Mouse (Mus musculus): ENCODE results near the gene Arhgef10l.

- no peak for TF ChIP-seq CTCF (IDR thresholded peaks at IDR 0.05; ENCODE audit: low read depth)
- no peak for TF ChIP-seq EP300 (IDR thresholded peaks at IDR 0.05; ENCODE audit: low read depth)
Observed at GRCm38 (mm10) chr4:140525674-140526177, 140.1 kb downstream of the Arhgef10l start.

All from liver, postnatal 0 days (tissue).